Mouse (Mus musculus): Measurements from ENCODE around the gene Gatad2b. TPM values are rescaled to one million over a fixed set of nuclear protein-coding genes. Genes with fewer than 3 reads are reported as not detected.

Gatad2b gene
- total and polyA plus RNA-seq, 3 experiments, result 8.4 to 22.6 (median 8.9) TPM

GRCm38 (mm10) chr3:90386817-90387216 is 93.8 kb downstream of the Gatad2b start:
- Histone ChIP-seq H3K9me3 (replicated peaks; ENCODE audit: low read length) (no peaks in the 10 kb centered on the region), H3K27me3 (replicated peaks) (no peaks in the 10 kb centered on the region), H3K4me2 (ENCODE audit: insufficient read depth, low read depth, poor library complexity, severe bottlenecking) (no peak overlapping the region), H3K4me3 (replicated peaks in 1 of 3; ENCODE audit: low read depth in 2 of 3, low read length in 2 of 3, poor library complexity in 1 of 3) (no peak overlapping the region), H3K9ac (ENCODE audit: insufficient read depth, low read depth) (no peak overlapping the region), H3K79me2 (replicated peaks; ENCODE audit: control insufficient read depth, extremely low read depth, insufficient read depth, poor library complexity, severe bottlenecking) (no peaks in the 10 kb centered on the region), H3K36me3 (replicated peaks in 1 of 2; ENCODE audit: control insufficient read depth in 1 of 2, insufficient read depth in 1 of 2, low read length in 1 of 2) (peaks cover 57 to 72% of the 10 kb centered on the region in 2 experiments), H3K4me1 (ENCODE audit: control insufficient read depth in 1 of 2, insufficient read depth in 2 of 2) (peaks cover 10 to 33% of the 10 kb centered on the region in 2 experiments), H3K27ac (ENCODE audit: insufficient read depth, low read depth) (no peak overlapping the region)
- in situ Hi-C loops (cut with MboI; ENCODE audit: low pct_ligation_motif_present, low pct_unique_long_range_greater_than_20kb, low sequenced_read_pairs) (no loop called here), dilution Hi-C loops (cut with MboI; ENCODE audit: extremely low pct_ligation_motif_present, extremely low pct_unique_long_range_greater_than_20kb, low sequenced_read_pairs) (no loop called here)
- TF ChIP-seq JUN (IDR thresholded peaks at IDR 0.05; ENCODE audit: insufficient read depth, low read depth, low read length), result no peak
- no peak for TF ChIP-seq POLR2AphosphoS2 (IDR thresholded peaks at IDR 0.05; ENCODE audit: low read depth, low read length)
- TF ChIP-seq HCFC1 (IDR thresholded peaks at IDR 0.05; ENCODE audit: low read depth, low read length), result no peak
- TF ChIP-seq POLR2A (IDR thresholded peaks at IDR 0.05; ENCODE audit: low read depth, low read length), result no peak
- TF ChIP-seq CHD1 (IDR thresholded peaks at IDR 0.05; ENCODE audit: low read depth, low read length), result no peak
- no peak for TF ChIP-seq ELF1 (IDR thresholded peaks at IDR 0.05; ENCODE audit: low read depth, low read length)
- TF ChIP-seq TBP (conservative IDR thresholded peaks at IDR 0.05; ENCODE audit: low read depth, low read length), result no peak
- TF ChIP-seq MXI1 (IDR thresholded peaks at IDR 0.05; ENCODE audit: low read depth, low read length), result no peak
- TF ChIP-seq RAD21 (IDR thresholded peaks at IDR 0.05; ENCODE audit: low read depth, low read length), result no peak
- TF ChIP-seq E2F4 (IDR thresholded peaks at IDR 0.05; ENCODE audit: insufficient replicate concordance, low read depth, low read length), result no peak
- DNase-seq (ENCODE audit: extremely low read depth), result no peak

- Histone ChIP-seq H3K4me1 (ENCODE audit: control insufficient read depth in 1 of 2, insufficient read depth in 2 of 2) (peaks cover 10 to 33% of the 10 kb centered on the region in 2 experiments), H3K36me3 (replicated peaks in 1 of 2; ENCODE audit: control insufficient read depth in 1 of 2, insufficient read depth in 1 of 2, low read length in 1 of 2) (peaks cover 63 to 79% of the 10 kb centered on the region in 2 experiments)
- dilution Hi-C loops (cut with MboI; ENCODE audit: extremely low pct_ligation_motif_present, extremely low pct_unique_long_range_greater_than_20kb, low sequenced_read_pairs), result no loop called here
These were observed 94.5 kb downstream of the Gatad2b start for GRCm38 (mm10) chr3:90387483-90387882.

More at GRCm38 (mm10) chr3:90387483-90387882, 94.5 kb downstream of the Gatad2b start:
- Histone ChIP-seq H3K4me3 (replicated peaks in 1 of 3; ENCODE audit: low read depth in 2 of 3, low read length in 2 of 3, poor library complexity in 1 of 3) (no peak overlapping the region), H3K9me3 (replicated peaks; ENCODE audit: low read length) (no peaks in the 10 kb centered on the region), H3K27ac (ENCODE audit: insufficient read depth, low read depth) (no peak overlapping the region), H3K4me2 (ENCODE audit: insufficient read depth, low read depth, poor library complexity, severe bottlenecking) (no peak overlapping the region), H3K79me2 (replicated peaks; ENCODE audit: control insufficient read depth, extremely low read depth, insufficient read depth, poor library complexity, severe bottlenecking) (no peaks in the 10 kb centered on the region), H3K27me3 (replicated peaks) (no peaks in the 10 kb centered on the region), H3K9ac (ENCODE audit: insufficient read depth, low read depth) (no peak overlapping the region)
- DNase-seq (ENCODE audit: extremely low read depth), result no peak
- TF ChIP-seq KAT2A (IDR thresholded peaks at IDR 0.05; ENCODE audit: insufficient replicate concordance, low read length) (no peak), MXI1 (IDR thresholded peaks at IDR 0.05; ENCODE audit: low read depth, low read length) (no peak), SMC3 (IDR thresholded peaks at IDR 0.05; ENCODE audit: low read depth, low read length) (no peak), CTCF (conservative IDR thresholded peaks at IDR 0.05 in 1 of 2, IDR thresholded peaks at IDR 0.05 in 1 of 2; ENCODE audit: low read depth in 2 of 2, low read length in 2 of 2) (no peak), MEF2A (IDR thresholded peaks at IDR 0.05; ENCODE audit: borderline replicate concordance, low read depth, low read length) (no peak), ZNF384 (IDR thresholded peaks at IDR 0.05; ENCODE audit: low read depth, low read length) (no peak), TCF12 (IDR thresholded peaks at IDR 0.05; ENCODE audit: low read depth, low read length) (no peak), USF2 (conservative IDR thresholded peaks at IDR 0.05; ENCODE audit: low read depth, low read length) (no peak), MYC (IDR thresholded peaks at IDR 0.05; ENCODE audit: low read depth, low read length) (no peak), MAFK (IDR thresholded peaks at IDR 0.05; ENCODE audit: insufficient replicate concordance, low read length) (no peak), ZKSCAN1 (IDR thresholded peaks at IDR 0.05; ENCODE audit: borderline replicate concordance, low read depth, low read length) (no peak), CHD1 (IDR thresholded peaks at IDR 0.05; ENCODE audit: low read depth, low read length) (no peak), SIN3A (IDR thresholded peaks at IDR 0.05; ENCODE audit: low read length) (no peak), NRF1 (IDR thresholded peaks at IDR 0.05; ENCODE audit: low read depth, low read length) (no peak), RAD21 (IDR thresholded peaks at IDR 0.05; ENCODE audit: low read depth, low read length) (no peak), RCOR1 (conservative IDR thresholded peaks at IDR 0.05; ENCODE audit: low read depth, low read length) (no peak), PAX5 (IDR thresholded peaks at IDR 0.05; ENCODE audit: low read length) (no peak), BHLHE40 (IDR thresholded peaks at IDR 0.05; ENCODE audit: low read depth, low read length) (no peak), ELF1 (IDR thresholded peaks at IDR 0.05; ENCODE audit: low read depth, low read length) (no peak), MAX (IDR thresholded peaks at IDR 0.05; ENCODE audit: low read length) (no peak)
- in situ Hi-C loops (cut with MboI; ENCODE audit: low pct_ligation_motif_present, low pct_unique_long_range_greater_than_20kb, low sequenced_read_pairs), result no loop called here
